Mouse (Mus musculus) embryonic fibroblast, embryonic 13.5 days (primary cell): ENCODE data around the gene Clstn2.

Experiments used
- CTCF ChIP-seq: IDR thresholded peaks from 2 replicates; pipeline ENCODE4 v1.5.1; 2011; ENCODE audit warnings: mild to moderate bottlenecking, control low read depth, low read length, moderate library complexity, borderline replicate concordance; ENCODE audit not compliant: insufficient read depth
- POLR2A ChIP-seq: IDR thresholded peaks from 2 replicates; pipeline ENCODE4 v1.6.1; 2011; ENCODE audit warnings: low read depth, mild to moderate bottlenecking, control low read depth, low read length, moderate library complexity

GRCm38 (mm10) chr9:97428127-97428526 lies 604.9 kb downstream of the Clstn2 start:
- TF ChIP-seq POLR2A (no peak), CTCF (no peak)
